In genomic region chr13:30688035-30688616, GRCm38 (mm10) we compare ENCODE assay signal across 26 mouse cellular contexts.
"Had no signal": no experiment of that assay in that cellular context is flagged by ENCODE, and none has a peak within 500 bp of the region (broad histone marks: within the 10 kb centered on the region; RNA-seq: fewer than 3 reads in every experiment).

No protein-coding gene starts in this region.

- H3K27ac ChIP-seq: heart, embryonic 10.5 days; hindbrain, embryonic 10.5 days; hindbrain, embryonic 12.5 days; hindbrain, embryonic 14.5 days; intestine, embryonic 15.5 days; kidney, embryonic 15.5 days; kidney, postnatal 0 days; left cerebral cortex, adult 2 months; limb, embryonic 10.5 days; limb, embryonic 12.5 days; liver, embryonic 13.5 days; liver, embryonic 15.5 days had no signal

- H3K4me2 ChIP-seq: heart, embryonic 12.5 days; hindbrain, embryonic 12.5 days; hindbrain, embryonic 14.5 days; intestine, embryonic 15.5 days; kidney, embryonic 15.5 days; limb, embryonic 12.5 days; liver, embryonic 11.5 days; liver, embryonic 13.5 days; liver, embryonic 15.5 days had no signal

- H3K4me1 ChIP-seq: heart, embryonic 10.5 days; hindbrain, embryonic 10.5 days; hindbrain, embryonic 12.5 days; intestine, embryonic 15.5 days; kidney, embryonic 15.5 days; limb, embryonic 10.5 days; liver, embryonic 13.5 days; liver, embryonic 15.5 days had no signal

- H3K9ac ChIP-seq: heart, embryonic 12.5 days; hindbrain, embryonic 12.5 days; hindbrain, embryonic 14.5 days; intestine, embryonic 15.5 days; kidney, embryonic 15.5 days; limb, embryonic 12.5 days; liver, embryonic 13.5 days; liver, embryonic 15.5 days had no signal

- H3K4me3 ChIP-seq: heart, embryonic 10.5 days; heart, embryonic 12.5 days; hindbrain, embryonic 10.5 days; hindbrain, embryonic 12.5 days; intestine, embryonic 15.5 days; kidney, embryonic 15.5 days; left cerebral cortex, adult 2 months; limb, embryonic 10.5 days; limb, embryonic 12.5 days; liver, embryonic 13.5 days; liver, embryonic 15.5 days had no signal

- H3K9me3 ChIP-seq: heart, embryonic 10.5 days; heart, embryonic 12.5 days; hindbrain, embryonic 10.5 days; hindbrain, embryonic 12.5 days; intestine, embryonic 15.5 days; kidney, embryonic 15.5 days; limb, embryonic 10.5 days; limb, embryonic 12.5 days; liver, embryonic 13.5 days; liver, embryonic 15.5 days had no signal

- H3K36me3 ChIP-seq: heart, embryonic 10.5 days; heart, embryonic 12.5 days; hindbrain, embryonic 10.5 days; hindbrain, embryonic 12.5 days; intestine, embryonic 15.5 days; kidney, embryonic 15.5 days; limb, embryonic 10.5 days; limb, embryonic 12.5 days; liver, embryonic 13.5 days; liver, embryonic 15.5 days had no signal

- DNase-seq: gastrocnemius, postnatal 14 days; heart, adult 18-20 months; heart, postnatal 10 days; heart, postnatal 4 days; kidney, adult 2 months; kidney, adult 9 months; kidney, postnatal 14 days; kidney, postnatal 36 days; liver; liver, embryonic 13.5 days had no signal

- H3K27me3 ChIP-seq: heart, embryonic 12.5 days; hindbrain, embryonic 12.5 days; intestine, embryonic 15.5 days; kidney, embryonic 15.5 days; limb, embryonic 12.5 days; liver, embryonic 13.5 days; liver, embryonic 15.5 days had no signal

- ATAC-seq: hindbrain, embryonic 16.5 days; inflammation-experienced regulatory T-cells, adult 6 months; intestine, embryonic 15.5 days; intestine, postnatal 0 days had no signal
